Mouse (Mus musculus) cerebellum, adult (tissue): ENCODE measurements at regions not wholly inside any gene's neighbourhood (a gene's known extent, or its start where the extent isn't known, plus 50 kb on each side); places are given as distances from the start of the nearest gene placed in this dataset.

ENCODE experiments used
- ATAC-seq: cut with Nextera tagmentation; 2 replicates; pipeline ENCODE4 v1.9.2; 2017; ENCODE audit warnings: mild to moderate bottlenecking, moderate library complexity, mixed read lengths; ENCODE audit not compliant: insufficient number of reproducible peaks, low FRiP score, low TSS enrichment

DNA sequence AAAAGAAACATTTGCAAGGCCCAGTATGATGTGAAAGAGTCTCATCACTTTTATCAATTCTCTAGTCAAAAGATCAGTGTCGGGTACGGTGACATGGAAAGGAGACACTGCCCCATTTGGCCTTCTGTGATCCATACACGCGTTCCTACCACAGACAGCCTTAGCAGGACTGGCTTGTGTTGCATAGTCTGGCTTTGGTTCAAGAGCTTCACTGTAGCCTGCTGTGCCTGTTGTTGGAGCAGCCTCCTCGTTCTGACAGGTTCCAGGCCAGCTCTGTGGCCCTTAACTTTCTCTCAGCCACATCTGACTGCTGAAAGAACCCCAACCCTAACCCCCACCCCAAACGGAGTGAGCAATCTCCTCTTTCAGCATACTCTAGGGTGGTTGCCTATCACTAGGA lies 99.9 kb downstream of the Chst1 start:
- peak; percentile 43; the same call in 1 of the 2 replicates for ATAC-seq

GRCm38 (mm10) chr2:92704035-92704434 lies 104.5 kb downstream of the Chst1 start:
- no peak for ATAC-seq

DNA sequence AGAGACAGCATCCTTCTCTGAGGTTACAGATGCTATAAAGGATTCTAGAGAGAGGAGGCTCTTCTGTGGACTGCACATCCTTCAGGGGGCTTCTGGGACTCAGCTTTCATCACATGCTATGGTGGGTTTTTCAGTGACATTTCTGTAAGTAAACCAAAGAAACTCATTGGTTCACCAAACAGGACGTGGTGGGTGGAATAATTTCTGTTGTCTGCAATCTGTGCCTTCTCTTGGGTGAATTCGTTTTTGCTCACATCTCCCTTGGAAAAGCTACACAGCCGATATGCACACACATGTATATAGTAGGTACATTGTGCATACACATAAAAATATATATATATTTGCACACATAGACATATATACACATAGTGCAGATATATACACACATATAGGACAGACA lies 110.2 kb downstream of the Chst1 start:
- no peak for ATAC-seq

GRCm38 (mm10) chr2:92711122-92711777 lies 111.7 kb downstream of the Chst1 start:
- ATAC-seq: no peak

- ATAC-seq: no peak
Measured at GRCm38 (mm10) chr2:92712266-92713144, 113.0 kb downstream of the Chst1 start.

DNA sequence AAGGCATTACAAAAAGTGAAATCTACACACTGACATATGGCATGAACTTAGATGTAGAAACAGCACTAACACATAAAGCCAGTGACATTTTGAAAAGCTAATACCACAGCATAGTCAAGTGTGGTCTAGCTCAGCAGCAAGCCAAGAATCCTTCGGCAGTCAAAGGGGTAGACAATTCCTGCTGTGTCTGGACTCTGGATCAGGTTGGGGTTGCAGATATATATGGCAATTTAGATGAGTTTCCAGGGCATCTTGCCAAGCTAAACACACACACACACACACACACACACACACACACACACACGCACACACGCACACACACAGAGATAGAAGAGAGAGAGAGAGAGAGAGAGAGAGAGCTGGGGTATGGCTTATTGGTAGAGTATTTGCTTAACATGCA lies 118.2 kb downstream of the Chst1 start:
- no peak for ATAC-seq

- ATAC-seq: no peak
Measured at GRCm38 (mm10) chr2:92721951-92722350, 122.4 kb downstream of the Chst1 start.

DNA sequence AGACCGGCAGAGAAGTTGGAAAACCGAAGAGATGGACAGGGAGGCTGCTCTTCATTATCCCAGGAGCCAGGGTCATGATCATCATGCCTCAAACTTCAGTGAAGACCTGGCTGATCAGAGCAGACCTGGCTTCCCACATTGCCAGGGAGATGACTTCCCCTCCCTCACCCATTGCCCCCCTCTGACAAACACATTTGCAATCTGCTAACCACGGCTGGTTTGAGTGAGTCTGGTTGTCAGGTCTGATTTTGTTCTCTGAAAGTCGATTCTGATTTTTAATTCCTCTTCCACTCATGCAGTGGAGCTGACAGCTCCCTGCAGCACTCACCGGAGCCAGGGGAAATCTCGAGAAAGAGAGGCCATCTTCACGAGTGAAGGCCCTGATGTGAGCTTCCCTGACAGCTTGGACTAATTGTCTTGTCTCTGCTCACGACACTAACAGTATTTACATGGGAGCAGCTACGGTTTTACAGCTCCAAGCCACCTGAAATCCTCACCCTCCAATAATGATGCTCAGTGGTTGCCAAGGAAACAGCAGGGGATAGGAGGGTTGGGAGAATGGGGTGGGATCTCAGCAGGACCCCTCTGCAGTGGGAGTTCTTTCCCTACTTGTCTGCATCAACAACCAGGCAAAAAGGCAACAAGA lies 124.2 kb downstream of the Chst1 start:
- no peak for ATAC-seq

DNA sequence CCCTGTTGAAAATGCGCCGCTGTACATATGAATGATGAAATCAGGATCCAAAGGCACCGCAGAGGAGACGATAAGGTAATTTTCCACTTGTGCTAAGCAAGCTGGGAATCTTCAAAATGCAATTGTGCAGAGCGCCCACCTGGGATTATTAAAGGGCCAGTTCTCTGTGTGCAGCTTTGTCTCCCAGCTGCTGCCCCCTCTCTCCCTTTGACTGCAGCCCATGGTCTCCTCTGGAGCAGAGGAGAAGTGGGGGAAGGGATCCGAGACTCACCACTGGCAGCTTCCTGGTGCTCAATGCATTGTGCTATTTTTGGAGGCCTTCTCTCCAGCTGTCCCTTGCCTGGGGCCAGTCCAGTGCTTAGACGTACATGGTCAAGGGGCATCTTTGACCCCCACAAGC lies 127.1 kb downstream of the Chst1 start:
- no peak for ATAC-seq

- ATAC-seq: no peak
Measured at GRCm38 (mm10) chr2:92727241-92727640, 127.7 kb downstream of the Chst1 start.

- peak; percentile 47; the same call in 1 of the 2 replicates for ATAC-seq
Measured at GRCm38 (mm10) chr2:92728388-92728787, 128.9 kb downstream of the Chst1 start.

DNA sequence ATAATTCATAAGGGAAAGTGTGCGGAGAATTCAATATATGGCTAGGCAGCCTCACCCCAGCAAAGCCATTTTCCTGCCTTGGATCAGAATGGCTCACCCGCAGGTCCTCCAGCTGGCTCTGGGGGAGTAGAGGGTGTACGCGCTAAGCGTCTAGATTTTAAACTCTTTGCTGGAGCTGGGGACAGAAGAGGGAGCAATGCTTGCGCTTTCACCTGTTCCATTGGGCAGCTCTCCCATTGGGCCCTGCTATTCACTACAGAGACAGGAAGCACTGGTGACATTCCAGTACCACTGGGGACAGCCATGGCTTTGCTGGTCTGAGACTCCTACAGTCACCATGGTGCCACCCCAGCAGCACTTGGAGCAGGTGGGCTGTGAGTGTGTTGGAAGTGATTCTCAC lies 130.9 kb downstream of the Chst1 start:
- ATAC-seq: peak; percentile 49; the same call in 1 of the 2 replicates

DNA sequence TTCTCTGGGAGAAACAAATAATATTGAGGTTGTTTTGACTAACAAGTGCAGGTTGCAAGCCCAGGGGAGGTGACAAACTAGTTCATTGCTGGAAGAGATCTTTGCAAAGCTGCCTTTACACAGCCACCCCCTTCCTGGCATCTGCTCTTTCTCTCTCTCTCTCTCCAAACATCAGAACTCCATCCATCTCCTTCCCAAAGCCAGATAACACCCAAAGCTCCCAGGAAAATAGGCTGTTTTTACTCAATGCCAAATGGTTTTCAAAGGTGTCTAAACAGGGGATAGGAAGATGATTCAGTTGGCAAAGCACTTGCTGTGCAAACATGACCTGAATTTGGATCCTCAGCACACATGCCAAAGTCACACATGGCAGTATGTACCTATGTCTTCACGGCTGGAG lies 133.9 kb downstream of the Chst1 start:
- no peak for ATAC-seq

- ATAC-seq: no peak
Measured at GRCm38 (mm10) chr2:92735784-92736183, 136.3 kb downstream of the Chst1 start.

DNA sequence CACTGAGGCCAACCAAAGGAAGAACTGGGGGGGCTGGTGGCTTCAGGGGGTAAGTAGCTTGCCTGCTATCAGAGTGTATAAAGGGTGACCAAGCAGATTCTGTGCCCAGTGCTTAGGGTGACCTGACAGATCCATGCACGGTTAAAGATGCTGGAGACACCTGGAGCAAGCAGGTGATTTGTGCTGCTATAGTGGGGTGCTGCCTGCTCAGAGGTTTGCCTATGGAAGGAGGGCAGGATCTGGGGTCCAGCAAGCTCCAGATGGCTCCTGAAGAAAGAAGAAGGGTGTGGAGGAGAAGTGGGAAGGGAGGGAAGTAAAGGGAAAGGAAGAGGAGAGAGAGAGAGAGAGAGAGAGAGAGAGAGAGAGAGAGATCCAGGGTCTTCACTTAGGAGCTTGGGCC lies 137.8 kb downstream of the Chst1 start:
- no peak for ATAC-seq

- no peak for ATAC-seq
Measured at GRCm38 (mm10) chr2:92739576-92739975, 140.1 kb downstream of the Chst1 start.

DNA sequence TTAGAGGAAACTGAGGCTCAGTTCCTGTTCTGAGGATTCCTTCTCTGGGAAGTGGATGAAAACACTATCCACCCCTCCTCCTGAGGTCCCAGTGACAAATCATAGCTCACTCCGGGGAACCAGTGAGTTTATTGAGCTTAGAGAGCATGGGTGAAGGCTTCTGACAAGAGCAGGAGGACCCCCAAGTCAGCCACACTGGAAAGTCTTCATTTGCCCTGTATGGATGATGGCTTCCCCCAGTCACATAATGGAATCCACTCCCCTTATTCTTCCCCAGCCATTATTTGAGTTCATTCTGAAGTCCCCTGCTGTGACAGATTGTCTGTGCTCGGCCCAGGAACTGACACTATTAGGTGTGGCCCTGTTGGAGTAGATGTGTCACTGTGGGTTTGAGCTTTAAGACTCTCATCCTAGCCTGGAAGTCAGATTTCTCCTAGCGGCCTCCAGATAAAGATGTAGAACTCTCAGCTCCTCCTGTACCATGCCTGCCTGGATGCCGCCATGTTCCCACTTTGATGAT lies 141.3 kb downstream of the Chst1 start:
- ATAC-seq: no peak

- ATAC-seq: no peak
Measured at GRCm38 (mm10) chr2:92742025-92742424, 142.5 kb downstream of the Chst1 start.

DNA sequence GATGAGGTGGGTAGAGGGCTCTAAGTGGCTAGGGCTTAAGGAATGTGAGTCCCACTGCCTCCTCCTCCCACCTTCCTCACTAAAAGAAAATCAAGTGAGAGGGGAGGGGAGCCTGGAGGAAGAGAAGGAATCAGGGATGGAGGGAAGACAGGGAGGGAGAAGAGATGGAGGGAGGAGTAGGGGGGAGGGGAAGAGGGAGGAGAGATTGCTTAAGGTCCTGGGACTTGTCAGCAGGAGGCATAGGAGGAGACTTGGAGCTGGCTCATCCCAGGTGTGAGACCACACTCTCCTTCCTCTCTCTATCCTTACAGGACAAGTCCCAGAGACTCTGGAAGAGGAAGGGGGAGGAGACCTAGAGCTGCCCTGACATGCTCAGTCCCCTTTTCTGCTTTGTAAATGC lies 143.2 kb downstream of the Chst1 start:
- no peak for ATAC-seq

DNA sequence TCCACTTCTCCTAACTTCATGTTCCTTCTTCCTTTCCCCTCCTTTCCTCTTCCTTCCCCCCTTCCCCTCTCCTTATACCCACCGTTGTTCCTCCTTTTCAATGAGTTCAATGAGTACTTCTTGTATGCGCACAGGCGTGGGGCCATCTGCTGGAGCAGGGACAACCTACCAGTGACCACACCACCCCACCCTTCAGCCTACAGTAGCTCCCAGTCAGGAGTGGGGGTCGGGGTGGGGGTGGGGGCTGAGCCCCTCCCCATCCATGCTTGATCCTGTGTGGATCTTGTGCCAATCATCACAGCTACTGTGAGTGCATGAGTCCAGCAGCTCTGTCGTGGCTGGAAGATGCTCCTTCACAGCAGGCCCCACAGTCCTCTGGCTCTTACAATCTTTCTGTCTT lies 143.6 kb downstream of the Chst1 start:
- ATAC-seq: no peak

- no peak for ATAC-seq
Measured at GRCm38 (mm10) chr2:92743911-92744310, 144.4 kb downstream of the Chst1 start.
